Mouse (Mus musculus): Measurements from ENCODE around the gene Defb48. TPM values are rescaled to one million over a fixed set of nuclear protein-coding genes. Genes with fewer than 3 reads are reported as not detected.

Gene Defb48
- total RNA-seq (2021): not detected
- long read RNA-seq, experiment 1: 0 reads
- long read RNA-seq, experiment 2: 0 reads

- no peak for DNase-seq (ENCODE audit: low spot score in 2 of 2)
These were observed at the start of gene Defb48 for GRCm38 (mm10) chr14:62984410-62984809. Gene Defb48 (minus strand): TSS chr14:62984510.

- no peak for DNase-seq (ENCODE audit: low spot score in 2 of 2)
These were observed 36.3 kb upstream of the Defb48 start for GRCm38 (mm10) chr14:63020524-63021156.

- no peak for DNase-seq (ENCODE audit: low spot score in 2 of 2)
These were observed 30.4 kb upstream of the Defb48 start for GRCm38 (mm10) chr14:63014667-63015066.

- DNase-seq (ENCODE audit: low spot score in 2 of 2): no peak
These were observed 28.8 kb upstream of the Defb48 start for GRCm38 (mm10) chr14:63013082-63013481.

- DNase-seq (ENCODE audit: low spot score in 2 of 2): no peak
These were observed 27.2 kb upstream of the Defb48 start, which contains the start of gene Defb43 for GRCm38 (mm10) chr14:63011471-63011870. Gene Defb43 (plus strand): TSS chr14:63011771.

GRCm38 (mm10) chr14:63002588-63002987 lies 18.3 kb upstream of the Defb48 start:
- no peak for DNase-seq (ENCODE audit: low spot score in 2 of 2)

- no peak for DNase-seq (ENCODE audit: low spot score in 2 of 2)
These were observed 14.7 kb upstream of the Defb48 start for GRCm38 (mm10) chr14:62998977-62999376.

GRCm38 (mm10) chr14:62997777-62998176 lies 13.5 kb upstream of the Defb48 start, which contains the start of gene Defb47:
Gene Defb47 (plus strand): TSS chr14:62998077.
- no peak for DNase-seq (ENCODE audit: low spot score in 2 of 2)

- no peak for DNase-seq (ENCODE audit: low spot score in 2 of 2)
These were observed 7.7 kb upstream of the Defb48 start for GRCm38 (mm10) chr14:62991849-62992510.

GRCm38 (mm10) chr14:62991271-62991670 lies 7.0 kb upstream of the Defb48 start:
- no peak for DNase-seq (ENCODE audit: low spot score in 2 of 2)

GRCm38 (mm10) chr14:62979815-62980214 lies 4.5 kb downstream of the Defb48 start:
- DNase-seq (ENCODE audit: low spot score in 2 of 2): no peak

- DNase-seq (ENCODE audit: low spot score in 2 of 2): peak; percentile 74 to 80
These were observed 9.3 kb downstream of the Defb48 start for GRCm38 (mm10) chr14:62975046-62975445.

GRCm38 (mm10) chr14:62965811-62966520 lies 18.3 kb downstream of the Defb48 start:
- DNase-seq (ENCODE audit: low spot score in 2 of 2): no peak

- DNase-seq (ENCODE audit: low spot score in 2 of 2): no peak
These were observed 19.0 kb downstream of the Defb48 start for GRCm38 (mm10) chr14:62965342-62965741.

- no peak for DNase-seq (ENCODE audit: low spot score in 2 of 2)
These were observed 20.7 kb downstream of the Defb48 start for GRCm38 (mm10) chr14:62963632-62964031.

GRCm38 (mm10) chr14:62956091-62956490 lies 28.2 kb downstream of the Defb48 start:
- DNase-seq (ENCODE audit: low spot score in 2 of 2): no peak

- DNase-seq (ENCODE audit: low spot score in 2 of 2): no peak
These were observed 37.5 kb downstream of the Defb48 start for GRCm38 (mm10) chr14:62946794-62947193.

- DNase-seq (ENCODE audit: low spot score in 2 of 2): peak; percentile 57 to 68
These were observed 43.8 kb downstream of the Defb48 start for GRCm38 (mm10) chr14:62940383-62941074.

GRCm38 (mm10) chr14:62939435-62939834 lies 44.9 kb downstream of the Defb48 start:
- no peak for DNase-seq (ENCODE audit: low spot score in 2 of 2)

GRCm38 (mm10) chr14:62937675-62938074 lies 46.6 kb downstream of the Defb48 start:
- DNase-seq (ENCODE audit: low spot score in 2 of 2): peak in 1 of 2 experiments; percentile 21
